Mouse (Mus musculus) c-Kit-positive CD71-negative TER-119-negative erythroid progenitor cells, embryonic 14.5 days (primary cell): ENCODE measurements around the gene Lsm2.
"Not testable (repeated sequence)": the region's sequence is repeated elsewhere in the genome, so short reads cannot be mapped to it uniquely, and the experiment has no call there.

ENCODE experiments used
- DNase-seq: peaks from one replicate; pipeline ENCODE4 v3.0.0-alpha.2; 2013; ENCODE audit warnings: low read depth

Gene Lsm2

DNA sequence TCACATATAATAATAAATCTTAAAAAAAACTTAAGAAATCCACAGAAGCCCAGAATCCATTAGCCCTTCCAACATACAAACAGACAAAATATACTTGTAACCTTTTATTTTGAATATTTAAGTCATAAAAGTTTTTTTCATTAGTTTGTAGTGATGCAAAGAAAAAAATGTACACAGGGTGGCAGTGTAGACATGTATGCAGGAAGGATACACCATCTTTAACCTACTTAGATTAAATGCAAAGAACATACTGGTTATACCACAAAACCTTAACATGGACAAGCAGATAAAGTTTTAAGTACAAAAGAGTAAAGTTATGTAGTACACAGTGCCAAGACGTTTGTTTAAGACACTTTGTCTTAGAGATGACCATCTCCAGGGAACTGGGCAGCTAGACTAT, 25.3 kb upstream of the Lsm2 start:
- DNase-seq, result no peak

DNA sequence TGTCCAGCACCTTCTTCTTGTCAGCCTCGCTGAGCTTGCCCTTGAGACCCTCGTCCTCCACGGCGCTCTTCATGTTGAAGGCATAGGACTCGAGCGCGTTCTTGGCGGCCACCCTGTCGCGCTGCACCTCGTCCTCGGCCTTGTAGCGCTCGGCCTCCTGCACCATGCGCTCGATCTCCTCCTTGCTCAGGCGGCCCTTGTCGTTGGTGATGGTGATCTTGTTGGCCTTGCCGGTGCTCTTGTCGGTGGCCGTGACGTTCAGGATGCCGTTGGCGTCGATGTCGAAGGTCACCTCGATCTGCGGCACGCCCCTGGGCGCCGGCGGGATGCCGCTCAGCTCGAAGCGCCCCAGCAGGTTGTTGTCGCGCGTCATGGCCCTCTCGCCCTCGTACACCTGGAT, 24.4 kb upstream of the Lsm2 start:
- not testable (repeated sequence) for DNase-seq

GRCm38 (mm10) chr17:34957966-34958365, 23.7 kb upstream of the Lsm2 start:
- not testable (repeated sequence) for DNase-seq

- DNase-seq, result not testable (repeated sequence)
Measured at GRCm38 (mm10) chr17:34958734-34959129, 22.9 kb upstream of the Lsm2 start.

DNA sequence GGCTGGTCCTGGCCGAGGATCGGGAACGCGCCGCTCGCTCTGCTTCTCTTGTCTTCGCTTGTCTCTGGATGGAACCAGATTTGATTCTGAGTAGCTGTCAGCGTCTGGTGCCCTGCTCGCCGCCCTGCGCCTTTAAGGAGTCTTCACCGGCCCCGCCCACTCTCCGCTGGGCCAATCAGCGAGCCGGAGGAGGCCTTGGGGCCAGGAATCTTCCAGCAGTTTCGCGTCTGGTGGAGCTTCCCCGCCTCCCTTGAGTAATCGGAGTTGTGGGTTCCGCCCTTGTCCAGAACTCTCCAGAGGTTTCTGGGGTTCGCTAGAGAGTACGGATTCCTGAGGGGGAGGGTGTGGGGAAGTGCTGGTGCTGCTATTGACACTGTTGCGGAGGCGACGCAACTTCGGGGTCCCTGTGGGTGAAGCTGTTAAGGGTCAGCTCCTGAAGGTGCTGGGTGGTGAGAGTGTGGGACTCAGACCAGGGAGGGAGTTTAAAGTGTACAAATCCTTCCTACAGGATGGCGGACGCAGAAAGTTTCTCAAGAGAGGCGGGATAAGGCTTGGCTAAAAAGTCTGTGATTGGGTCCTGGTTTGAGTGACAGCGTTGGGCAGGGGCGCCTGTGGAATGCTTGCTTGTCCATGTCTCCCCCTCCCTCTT, 22.4 kb upstream of the Lsm2 start, which contains the start of gene Hspa1b:
Gene Hspa1b, minus strand, starts transcription at position 109 of the 649 bp plus-strand sequence.
- DNase-seq, result not testable (repeated sequence)

GRCm38 (mm10) chr17:34959881-34960515, 21.7 kb upstream of the Lsm2 start:
- DNase-seq, result no peak

- no peak for DNase-seq
Measured at GRCm38 (mm10) chr17:34960702-34961493, 20.8 kb upstream of the Lsm2 start.

DNA sequence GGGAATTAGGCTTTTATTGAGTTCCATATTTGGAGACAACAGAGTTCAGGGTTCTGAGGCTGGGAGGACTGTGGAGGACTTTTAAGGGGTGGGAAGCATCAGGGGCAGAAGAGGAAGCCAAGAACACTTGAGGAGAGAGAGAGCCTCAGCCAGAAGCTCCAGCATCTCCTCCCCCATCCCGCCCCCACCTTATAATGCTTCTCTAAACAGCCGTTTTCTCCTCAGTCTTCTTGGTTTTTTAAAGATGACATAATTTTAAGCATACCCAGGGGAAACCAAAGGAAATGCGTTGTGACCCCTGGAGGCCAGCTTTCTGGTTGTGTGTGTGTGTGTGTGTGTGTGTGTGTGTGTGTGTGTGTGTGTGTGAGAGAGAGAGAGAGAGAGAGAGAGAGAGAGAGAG, 19.5 kb upstream of the Lsm2 start:
- DNase-seq, result no peak

DNA sequence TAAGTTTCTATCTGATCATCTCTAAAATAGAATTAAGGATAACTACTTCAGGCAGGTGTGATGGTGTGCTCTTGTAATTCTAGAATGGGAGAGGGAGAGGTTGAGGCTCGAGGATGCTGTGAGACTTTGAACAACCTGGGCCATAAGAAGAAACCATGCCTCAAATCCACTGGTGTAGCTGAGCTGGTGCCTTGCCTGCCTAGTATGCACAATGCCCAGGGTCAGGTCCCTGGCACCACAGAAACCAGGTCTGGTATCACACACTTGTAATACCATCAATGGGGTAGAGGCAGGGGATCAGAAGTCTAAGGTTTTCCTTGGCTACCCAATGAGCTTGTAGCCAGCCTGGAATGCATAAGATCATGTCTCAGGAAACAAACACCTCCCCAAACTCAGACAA, 18.8 kb upstream of the Lsm2 start:
- DNase-seq, result no peak

- DNase-seq, result no peak
Measured at GRCm38 (mm10) chr17:34964640-34965049, 17.0 kb upstream of the Lsm2 start.

GRCm38 (mm10) chr17:34965627-34966026, 16.0 kb upstream of the Lsm2 start:
- no peak for DNase-seq

- DNase-seq, result not testable (repeated sequence)
Measured at GRCm38 (mm10) chr17:34969822-34970221, 11.8 kb upstream of the Lsm2 start, which contains the start of gene Gm20481. Gene Gm20481, plus strand, starts transcription at chr17:34969912.

GRCm38 (mm10) chr17:34970850-34971249, 10.8 kb upstream of the Lsm2 start:
- not testable (repeated sequence) for DNase-seq

DNA sequence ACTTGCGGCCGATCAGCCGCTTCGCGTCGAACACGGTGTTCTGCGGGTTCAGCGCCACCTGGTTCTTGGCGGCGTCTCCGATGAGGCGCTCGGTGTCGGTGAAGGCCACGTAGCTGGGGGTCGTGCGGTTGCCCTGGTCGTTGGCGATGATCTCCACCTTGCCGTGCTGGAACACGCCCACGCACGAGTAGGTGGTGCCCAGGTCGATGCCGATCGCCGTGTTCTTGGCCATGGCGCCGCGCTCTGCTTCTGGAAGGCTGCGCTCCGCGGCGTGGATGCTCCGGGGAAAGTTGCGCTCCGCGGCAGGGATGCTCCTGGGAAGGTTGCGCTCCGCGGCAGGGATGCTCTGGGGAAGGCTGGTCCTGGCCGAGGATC, 10.0 kb upstream of the Lsm2 start:
- not testable (repeated sequence) for DNase-seq

GRCm38 (mm10) chr17:34972069-34972749, 9.5 kb upstream of the Lsm2 start, which contains the start of the genes Hspa1a and Hspa1l:
Gene Hspa1a, minus strand, starts transcription at chr17:34972156.
Gene Hspa1l, plus strand, starts transcription at chr17:34972703.
- not testable (repeated sequence) for DNase-seq

DNA sequence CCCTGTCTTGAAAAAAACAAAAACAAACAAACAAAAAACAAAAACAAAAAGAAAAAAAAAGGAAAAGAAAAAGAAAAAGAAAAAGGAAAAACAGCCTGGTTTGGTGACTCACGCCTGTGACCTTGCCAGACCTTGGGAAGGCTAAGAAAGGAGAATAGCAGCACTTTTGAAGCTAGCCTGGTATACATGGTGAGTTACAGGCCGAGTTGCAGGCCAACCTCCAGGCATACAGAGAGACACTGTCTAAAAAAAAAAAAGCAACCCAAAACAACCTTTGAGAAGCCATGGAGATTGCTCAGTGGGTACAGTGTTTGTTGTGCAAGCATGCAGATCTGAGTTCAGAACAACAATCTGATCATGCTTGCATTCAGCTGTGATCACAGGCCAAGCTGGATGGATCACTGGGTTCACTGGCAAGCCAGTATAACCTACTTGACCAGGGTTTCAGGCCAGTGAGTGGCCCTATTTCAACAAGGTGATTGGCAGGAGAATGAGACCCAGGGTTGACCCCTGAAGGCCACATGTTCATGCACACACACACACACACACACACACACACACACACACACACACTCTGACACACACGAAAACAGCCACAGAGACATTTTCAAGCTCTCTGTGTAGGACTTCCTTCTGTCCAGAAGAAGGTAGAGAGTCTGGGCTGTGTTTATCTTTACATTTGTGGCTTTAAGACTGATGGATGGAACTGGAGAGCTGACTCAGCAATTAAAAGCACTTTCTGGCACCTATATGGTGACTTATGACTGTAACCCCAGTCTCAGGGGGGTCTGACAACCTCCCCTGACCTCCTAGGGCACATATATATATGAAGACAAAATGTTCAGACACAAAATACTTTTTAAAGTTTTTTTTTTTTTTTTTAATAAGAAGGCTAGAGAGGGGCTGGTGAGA, 5.8 kb upstream of the Lsm2 start:
- DNase-seq, result no peak

GRCm38 (mm10) chr17:34977000-34977399, 4.7 kb upstream of the Lsm2 start:
- no peak for DNase-seq

- no peak for DNase-seq
Measured at GRCm38 (mm10) chr17:34978239-34978638, 3.4 kb upstream of the Lsm2 start.

GRCm38 (mm10) chr17:34979631-34980030, 2.0 kb upstream of the Lsm2 start:
- no peak for DNase-seq

- no peak for DNase-seq
Measured at GRCm38 (mm10) chr17:34980655-34981054, 1.0 kb upstream of the Lsm2 start.

DNA sequence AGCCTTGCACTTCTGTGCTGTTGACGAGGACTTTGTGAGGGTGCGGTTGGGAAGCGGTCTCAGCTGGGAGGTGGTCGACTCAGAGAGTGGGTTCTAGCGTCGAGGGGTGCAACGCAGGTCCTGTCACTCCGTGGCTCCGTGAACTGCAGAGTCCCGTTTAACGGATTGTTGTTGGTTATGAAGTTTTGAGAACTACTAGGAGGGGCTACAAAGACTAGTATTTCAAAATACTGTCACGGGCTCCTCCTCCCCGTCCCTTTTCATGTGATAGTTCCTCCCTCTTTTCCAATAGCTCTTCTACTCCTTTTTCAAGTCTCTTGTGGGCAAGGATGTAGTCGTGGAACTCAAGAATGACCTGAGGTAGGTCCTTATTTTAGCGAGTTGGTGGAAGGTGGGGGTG, 666 bp downstream of the Lsm2 start:
- no peak for DNase-seq
